In genomic region chr6:91721215-91721701, GRCm38 (mm10) we compare ENCODE assay signal across 8 mouse cellular contexts. TPM values are rescaled to one million over a fixed set of nuclear protein-coding genes. Genes with fewer than 3 reads are reported as not detected.
A peak's percentile ranks its signal among the peaks of the same experiment; 100 is the strongest.
DNase-seq lines count a peak whose midpoint lies in the region; ATAC-seq and TF ChIP-seq lines count a peak whose summit lies in the region.

No protein-coding gene starts in this region.

- TF ChIP-seq CTCF in forebrain, postnatal 0 days (IDR thresholded peaks at IDR 0.05; ENCODE audit: low read depth): no peak

- 36% methylated on average over 12 of the region's 12 CpGs for WGBS in forebrain, embryonic 10.5 days
- 44% methylated on average over 12 of the region's 12 CpGs for WGBS in forebrain, postnatal 0 days
- WGBS in embryonic facial prominence, embryonic 14.5 days: 53% methylated on average over 11 of the region's 12 CpGs
- WGBS in hindbrain, embryonic 11.5 days: 24% methylated on average over 12 of the region's 12 CpGs

- H3K9ac ChIP-seq in forebrain, postnatal 0 days: no peak overlapping the region
- no peak overlapping the region for H3K9ac ChIP-seq in embryonic facial prominence, embryonic 14.5 days (ENCODE audit: low read depth, low read length)
- H3K9ac ChIP-seq in hindbrain, embryonic 11.5 days (ENCODE audit: low read depth, low read length): peak overlapping the region; percentile 49

- H3K4me1 ChIP-seq in forebrain, embryonic 10.5 days: peaks cover 44% of the 10 kb centered on the region
- peaks cover 24% of the 10 kb centered on the region for H3K4me1 ChIP-seq in forebrain, postnatal 0 days (ENCODE audit: insufficient read depth)
- peaks cover 25% of the 10 kb centered on the region for H3K4me1 ChIP-seq in embryonic facial prominence, embryonic 14.5 days (ENCODE audit: control insufficient read depth, insufficient read depth, low read length)
- peaks cover 29% of the 10 kb centered on the region for H3K4me1 ChIP-seq in hindbrain, embryonic 11.5 days (replicated peaks; ENCODE audit: control insufficient read depth, insufficient read depth, low read length)

- no peaks in the 10 kb centered on the region for H3K9me3 ChIP-seq in forebrain, embryonic 10.5 days
- H3K9me3 ChIP-seq in forebrain, postnatal 0 days (ENCODE audit: low read length): no peaks in the 10 kb centered on the region
- no peaks in the 10 kb centered on the region for H3K9me3 ChIP-seq in embryonic facial prominence, embryonic 14.5 days (ENCODE audit: control insufficient read depth, low read length)
- no peaks in the 10 kb centered on the region for H3K9me3 ChIP-seq in hindbrain, embryonic 11.5 days (ENCODE audit: control insufficient read depth, low read length)

- ATAC-seq in forebrain, postnatal 0 days: no peak
- ATAC-seq in embryonic facial prominence, embryonic 14.5 days (ENCODE audit: low read depth): no peak
- ATAC-seq in hindbrain, embryonic 11.5 days (ENCODE audit: low FRiP score): peak; percentile 46
- no peak for ATAC-seq in monocyte, adult 5-6 weeks (replicated peaks; ENCODE audit: insufficient number of reproducible peaks, low FRiP score, low TSS enrichment, poor library complexity, severe bottlenecking)

- H3K4me2 ChIP-seq in forebrain, postnatal 0 days (ENCODE audit: low read depth): no peak overlapping the region
- no peak overlapping the region for H3K4me2 ChIP-seq in embryonic facial prominence, embryonic 14.5 days (ENCODE audit: low read depth, low read length)
- H3K4me2 ChIP-seq in hindbrain, embryonic 11.5 days (replicated peaks; ENCODE audit: low read depth, low read length): peak overlapping the region; percentile 25; the same call in 1 of the 2 replicates

- H3K27ac ChIP-seq in forebrain, embryonic 10.5 days: peak overlapping the region; percentile 85
- H3K27ac ChIP-seq in forebrain, postnatal 0 days (ENCODE audit: low read depth, low read length): no peak overlapping the region
- no peak overlapping the region for H3K27ac ChIP-seq in embryonic facial prominence, embryonic 14.5 days (replicated peaks; ENCODE audit: low read depth, low read length)
- H3K27ac ChIP-seq in hindbrain, embryonic 11.5 days (ENCODE audit: low read depth, low read length): peak overlapping the region; percentile 76

- peak; percentile 37 for DNase-seq in forebrain, embryonic 10.5 days (ENCODE audit: extremely low spot score, low spot score)
- no peak for DNase-seq in forebrain, postnatal 0 days
- peak; percentile 27 for DNase-seq in embryonic facial prominence, embryonic 14.5 days (ENCODE audit: low spot score)
- DNase-seq in hindbrain, embryonic 11.5 days (ENCODE audit: low spot score): peak; percentile 43
- peak; percentile 41 for DNase-seq in lung, postnatal 36 days
- DNase-seq in adrenal gland, postnatal 14 days: no peak
- no peak for DNase-seq in right cerebral cortex, postnatal 36 days (ENCODE audit: low spot score in 2 of 2)

- H3K27me3 ChIP-seq in forebrain, embryonic 10.5 days (ENCODE audit: poor library complexity, severe bottlenecking): no peaks in the 10 kb centered on the region
- no peaks in the 10 kb centered on the region for H3K27me3 ChIP-seq in forebrain, postnatal 0 days (ENCODE audit: insufficient read depth, low read length)
- H3K27me3 ChIP-seq in embryonic facial prominence, embryonic 14.5 days (replicated peaks; ENCODE audit: control insufficient read depth, insufficient read depth, low read length): no peaks in the 10 kb centered on the region
- H3K27me3 ChIP-seq in hindbrain, embryonic 11.5 days (ENCODE audit: control insufficient read depth, insufficient read depth, low read length): no peaks in the 10 kb centered on the region

- peak overlapping the region; percentile 31; the same call in 1 of the 2 replicates for H3K4me3 ChIP-seq in forebrain, embryonic 10.5 days
- no peak overlapping the region for H3K4me3 ChIP-seq in forebrain, postnatal 0 days (ENCODE audit: low read depth, low read length)
- H3K4me3 ChIP-seq in embryonic facial prominence, embryonic 14.5 days (ENCODE audit: low read depth, low read length): no peak overlapping the region
- H3K4me3 ChIP-seq in hindbrain, embryonic 11.5 days (ENCODE audit: low read depth, low read length): no peak overlapping the region

- H3K36me3 ChIP-seq in forebrain, embryonic 10.5 days (replicated peaks): peaks cover 46% of the 10 kb centered on the region
- peaks cover 47% of the 10 kb centered on the region for H3K36me3 ChIP-seq in forebrain, postnatal 0 days (ENCODE audit: insufficient read depth)
- H3K36me3 ChIP-seq in embryonic facial prominence, embryonic 14.5 days (ENCODE audit: control insufficient read depth, insufficient read depth, low read length): peaks cover 42% of the 10 kb centered on the region
- peaks cover 7% of the 10 kb centered on the region; the same call in 1 of the 2 replicates for H3K36me3 ChIP-seq in hindbrain, embryonic 11.5 days (ENCODE audit: control insufficient read depth, insufficient read depth, low read length)

RNA-seq across cellular contexts. Expression of gene Slc6a6, which starts 37.4 kb away (rescaled TPM):
- polyA plus RNA-seq in forebrain, embryonic 10.5 days (2016; fragmentation: Nextera tagmentation; extraction: Ambion mirVana): 42.4 and 47.0 TPM in 2 replicates
- total RNA-seq in forebrain, postnatal 0 days (2014; rRNA removed): 72.2 and 101 TPM in 2 replicates
- 89.5 and 139 TPM in 2 replicates for polyA plus RNA-seq in forebrain, postnatal 0 days (2015; fragmentation: Nextera tagmentation; extraction: Ambion mirVana)
- polyA plus RNA-seq in embryonic facial prominence, embryonic 14.5 days (2014; fragmentation: Nextera tagmentation; extraction: Ambion mirVana): 40.8 and 47.5 TPM in 2 replicates
- polyA plus RNA-seq in hindbrain, embryonic 11.5 days (2014; fragmentation: Nextera tagmentation; extraction: Ambion mirVana): 46.6 and 64.0 TPM in 2 replicates
- total RNA-seq in monocyte, adult 5-6 weeks (2017): 63.2 to 87.6 TPM (median 76.2 TPM) in 3 replicates
- 259 and 278 TPM in 2 replicates for total RNA-seq in adrenal gland, postnatal 14 days (2021)

Comparison
In these comparisons a context has a peak if more than half of its experiments do, and no peak if none do; other contexts are left out.
1. DNase-seq: peak in forebrain, embryonic 10.5 days (single experiment), embryonic facial prominence, embryonic 14.5 days (single experiment), hindbrain, embryonic 11.5 days (single experiment) and lung, postnatal 36 days (single experiment); none in forebrain, postnatal 0 days (single experiment), adrenal gland, postnatal 14 days (single experiment) and right cerebral cortex, postnatal 36 days (0 of 2).
2. H3K27ac ChIP-seq: peak in forebrain, embryonic 10.5 days (single experiment) and hindbrain, embryonic 11.5 days (single experiment); none in forebrain, postnatal 0 days (single experiment) and embryonic facial prominence, embryonic 14.5 days (single experiment).